35 mouse cellular contexts compared by ENCODE assay signal in the genomic region with DNA sequence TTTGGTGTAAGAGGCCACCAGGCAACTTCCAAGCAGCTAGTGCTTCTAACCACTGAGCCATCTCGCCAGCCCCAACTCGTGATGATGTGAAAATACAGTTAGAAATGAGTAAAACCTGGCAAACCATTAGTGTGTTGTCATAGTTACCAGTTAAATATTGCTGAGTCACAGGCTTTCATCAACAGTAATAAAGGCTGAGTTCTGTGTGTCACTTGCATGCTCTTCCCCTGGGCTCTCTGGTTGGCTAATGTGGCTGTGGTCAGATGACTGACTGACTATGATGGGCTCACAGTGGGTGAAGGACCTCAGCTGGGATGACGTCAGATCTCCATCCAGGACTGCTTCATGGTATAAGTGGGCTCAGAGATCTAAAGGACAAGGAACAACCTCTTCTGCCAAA. TPM values are rescaled to one million over a fixed set of nuclear protein-coding genes. Genes with fewer than 3 reads are reported as not detected.
A peak's percentile ranks its signal among the peaks of the same experiment; 100 is the strongest.
DNase-seq lines count a peak whose midpoint lies in the region; ATAC-seq and TF ChIP-seq lines count a peak whose summit lies in the region.
"Had no signal": no experiment of that assay in that cellular context is flagged by ENCODE, and none has a peak within 500 bp of the region (broad histone marks: within the 10 kb centered on the region; RNA-seq: fewer than 3 reads in every experiment).

No protein-coding gene starts in this region.

- no peaks in the 10 kb centered on the region for H3K27me3 ChIP-seq in testis, adult 2 months (ENCODE audit: control insufficient read depth, insufficient read depth, low read length)
- H3K27me3 ChIP-seq in forebrain, embryonic 15.5 days = no peaks in the 10 kb centered on the region
- H3K27me3 ChIP-seq in hindbrain, embryonic 14.5 days (ENCODE audit: control insufficient read depth, insufficient read depth, low read length) = no peaks in the 10 kb centered on the region
- H3K27me3 ChIP-seq: heart, embryonic 13.5 days; hindbrain, embryonic 12.5 days; limb, embryonic 12.5 days; Patski had no signal

- H3K36me3 ChIP-seq in testis, adult 2 months (ENCODE audit: control insufficient read depth, insufficient read depth, low read length) = peaks cover 5% of the 10 kb centered on the region
- H3K36me3 ChIP-seq in forebrain, embryonic 15.5 days = peaks cover 64% of the 10 kb centered on the region
- peaks cover 72% of the 10 kb centered on the region for H3K36me3 ChIP-seq in hindbrain, embryonic 14.5 days (replicated peaks; ENCODE audit: control insufficient read depth, insufficient read depth)

- no peak overlapping the region for H3K4me2 ChIP-seq in forebrain, embryonic 15.5 days (replicated peaks)
- H3K4me2 ChIP-seq in hindbrain, embryonic 14.5 days (replicated peaks) = no peak overlapping the region
- H3K4me2 ChIP-seq: heart, embryonic 13.5 days; hindbrain, embryonic 12.5 days; limb, embryonic 12.5 days; liver, embryonic 11.5 days had no signal

- H3K4me3 ChIP-seq in testis, adult 2 months (ENCODE audit: control insufficient read depth, low read depth, low read length) = peak overlapping the region; percentile 87
- no peak overlapping the region for H3K4me3 ChIP-seq in forebrain, embryonic 15.5 days
- no peak overlapping the region for H3K4me3 ChIP-seq in hindbrain, embryonic 14.5 days (replicated peaks; ENCODE audit: low read length)
- H3K4me3 ChIP-seq: heart, adult 2 months; heart, embryonic 13.5 days; hindbrain, embryonic 12.5 days; limb, embryonic 12.5 days; midbrain, embryonic 10.5 days had no signal

- no peak for ATAC-seq in forebrain, embryonic 15.5 days (replicated peaks)
- ATAC-seq in hindbrain, embryonic 14.5 days (ENCODE audit: low FRiP score) = no peak
- ATAC-seq: forebrain, embryonic 14.5 days; liver, postnatal 0 days; lung, postnatal 0 days; Patski had no signal

- H3K27ac ChIP-seq in testis, adult 2 months (ENCODE audit: control insufficient read depth, insufficient read depth, low read depth, low read length) = peak overlapping the region; percentile 80
- H3K27ac ChIP-seq in forebrain, embryonic 15.5 days (replicated peaks) = no peak overlapping the region
- H3K27ac ChIP-seq in hindbrain, embryonic 14.5 days = no peak overlapping the region
- H3K27ac ChIP-seq: heart, adult 2 months; heart, embryonic 13.5 days; hindbrain, embryonic 12.5 days; kidney, postnatal 0 days; limb, embryonic 12.5 days; macrophage; midbrain, embryonic 10.5 days had no signal

- no peaks in the 10 kb centered on the region for H3K9me3 ChIP-seq in forebrain, embryonic 15.5 days
- H3K9me3 ChIP-seq in hindbrain, embryonic 14.5 days (ENCODE audit: control insufficient read depth, low read length) = no peaks in the 10 kb centered on the region
- H3K9me3 ChIP-seq: heart, embryonic 13.5 days; hindbrain, embryonic 12.5 days; limb, embryonic 12.5 days; midbrain, embryonic 10.5 days had no signal

- DNase-seq in adrenal gland, adult 2 months = peak; percentile 38
- no peak for DNase-seq in adrenal gland, postnatal 4 days (ENCODE audit: low spot score in 2 of 2)
- DNase-seq in testis, postnatal 14 days (ENCODE audit: low spot score) = no peak
- DNase-seq in adipocyte (ENCODE audit: low spot score) = peak; percentile 19
- DNase-seq in layer of hippocampus, postnatal 36 days = no peak
- DNase-seq in hindbrain, embryonic 14.5 days (ENCODE audit: low spot score) = no peak
- DNase-seq: cerebellum, adult 8-10 months; gastrocnemius, postnatal 14 days; heart, adult 2 months; heart, postnatal 14 days; kidney, adult 18-20 months; liver, postnatal 0 days; right cerebral cortex, adult 18-20 months; right cerebral cortex, postnatal 4 days; thymus, adult 2 months; thymus, postnatal 4 days had no signal

- H3K4me1 ChIP-seq in testis, adult 2 months (ENCODE audit: control insufficient read depth, insufficient read depth, low read length) = no peaks in the 10 kb centered on the region
- peaks cover 10% of the 10 kb centered on the region for H3K4me1 ChIP-seq in forebrain, embryonic 15.5 days
- H3K4me1 ChIP-seq in hindbrain, embryonic 14.5 days (replicated peaks; ENCODE audit: control insufficient read depth, insufficient read depth, low read length) = peaks cover 7% of the 10 kb centered on the region; the same call in 1 of the 2 replicates

- no peak for TF ChIP-seq CTCF in testis, adult 2 months (IDR thresholded peaks at IDR 0.05; ENCODE audit: control insufficient read depth, insufficient read depth, insufficient replicate concordance, low read depth, low read length)

- 83% methylated on average over 3 of the region's 3 CpGs for WGBS in forebrain, embryonic 15.5 days
- WGBS in hindbrain, embryonic 14.5 days = 84% methylated on average over 3 of the region's 3 CpGs

- H3K9ac ChIP-seq in forebrain, embryonic 15.5 days (replicated peaks) = no peak overlapping the region
- no peak overlapping the region for H3K9ac ChIP-seq in hindbrain, embryonic 14.5 days
- H3K9ac ChIP-seq: heart, embryonic 13.5 days; hindbrain, embryonic 12.5 days; limb, embryonic 12.5 days; liver, postnatal 0 days had no signal

- no peak for TF ChIP-seq POLR2A in testis, adult 2 months (IDR thresholded peaks at IDR 0.05; ENCODE audit: control insufficient read depth, low read depth, low read length)

RNA-seq across cellular contexts. Expression of gene Upf3a, which starts 4.9 kb away (rescaled TPM):
- total RNA-seq in adrenal gland, adult 2 months (2021) = 10 to 100 TPM; 27.7 to 28.3 TPM
- polyA plus RNA-seq in adrenal gland, adult 2 months (2012; rRNA removed) = 4.1 and 5.8 TPM in 2 replicates
- total RNA-seq in adrenal gland, postnatal 4 days (2021) = 10 to 100 TPM; 37.3 to 38.3 TPM
- 103 and 110 TPM in 2 replicates for polyA plus RNA-seq in testis, adult 2 months (2012; rRNA removed)
- polyA plus RNA-seq in forebrain, embryonic 15.5 days (2015; fragmentation: Nextera tagmentation; extraction: Ambion mirVana) = 43.9 and 46.8 TPM in 2 replicates
- total RNA-seq in layer of hippocampus, postnatal 36 days (2021) = 10 to 100 TPM; 35.6 to 35.7 TPM
- polyA plus RNA-seq in hindbrain, embryonic 14.5 days (2014; fragmentation: Nextera tagmentation; extraction: Ambion mirVana) = 35.4 and 36.3 TPM in 2 replicates

RNA-seq across cellular contexts. Expression of gene Cdc16, which starts 23.1 kb away (rescaled TPM):
- total RNA-seq in adrenal gland, adult 2 months (2021) = 10 to 100 TPM; 51.0 to 57.0 TPM
- polyA plus RNA-seq in adrenal gland, adult 2 months (2012; rRNA removed) = 27.5 and 28.8 TPM in 2 replicates
- 10 to 100 TPM; 68.5 to 71.7 TPM for total RNA-seq in adrenal gland, postnatal 4 days (2021)
- polyA plus RNA-seq in testis, adult 2 months (2012; rRNA removed) = 23.1 and 26.7 TPM in 2 replicates
- polyA plus RNA-seq in forebrain, embryonic 15.5 days (2015; fragmentation: Nextera tagmentation; extraction: Ambion mirVana) = 182 and 187 TPM in 2 replicates
- 10 to 100 TPM; 57.6 to 60.0 TPM for total RNA-seq in layer of hippocampus, postnatal 36 days (2021)
- 173 and 180 TPM in 2 replicates for polyA plus RNA-seq in hindbrain, embryonic 14.5 days (2014; fragmentation: Nextera tagmentation; extraction: Ambion mirVana)

RNA-seq across cellular contexts. Expression of gene AF366264, which starts 57.7 kb away (rescaled TPM):
- not detected for total RNA-seq in adrenal gland, adult 2 months (2021)
- not detected in 2 replicates for polyA plus RNA-seq in adrenal gland, adult 2 months (2012; rRNA removed)
- total RNA-seq in adrenal gland, postnatal 4 days (2021) = not detected
- 26.9 and 39.9 TPM in 2 replicates for polyA plus RNA-seq in testis, adult 2 months (2012; rRNA removed)
- polyA plus RNA-seq in forebrain, embryonic 15.5 days (2015; fragmentation: Nextera tagmentation; extraction: Ambion mirVana) = not detected in 2 replicates
- not detected for total RNA-seq in layer of hippocampus, postnatal 36 days (2021)
- not detected in 2 replicates for polyA plus RNA-seq in hindbrain, embryonic 14.5 days (2014; fragmentation: Nextera tagmentation; extraction: Ambion mirVana)
- total RNA-seq: gastrocnemius, postnatal 14 days; heart, adult 2 months; heart, postnatal 14 days; layer of hippocampus, postnatal 25 days; left cerebral cortex, postnatal 10 days; midbrain, postnatal 0 days had no signal
- polyA plus RNA-seq: embryonic facial prominence, embryonic 14.5 days; forebrain, embryonic 14.5 days; heart, adult 2 months; heart, embryonic 13.5 days; hindbrain, embryonic 12.5 days; kidney, postnatal 0 days; large intestine, adult 2 months; limb, embryonic 12.5 days; liver, embryonic 11.5 days; liver, postnatal 0 days; lung, postnatal 0 days; macrophage; midbrain, embryonic 10.5 days; midbrain, postnatal 0 days; neural tube, embryonic 14.5 days; Patski; stomach, embryonic 14.5 days; thymus, adult 2 months had no signal

Comparison
In these comparisons a context has a peak if more than half of its experiments do, and no peak if none do; other contexts are left out.
1. DNase-seq: peak in adrenal gland, adult 2 months (single experiment) and adipocyte (single experiment); none in adrenal gland, postnatal 4 days (0 of 2), testis, postnatal 14 days (single experiment), layer of hippocampus, postnatal 36 days (0 of 2) and hindbrain, embryonic 14.5 days (single experiment).
2. RNA of gene AF366264, which starts 57.7 kb away (polyA plus RNA-seq): 26.9 to 39.9 TPM in testis, adult 2 months; not detected in adrenal gland, adult 2 months, not detected in forebrain, embryonic 15.5 days and not detected in hindbrain, embryonic 14.5 days; every median in the first group is over 10 times any median in the second.